Mouse (Mus musculus) midbrain, embryonic 15.5 days (tissue): Measurements from ENCODE around the gene Wnt9a. TPM values are rescaled to one million over a fixed set of nuclear protein-coding genes. Genes with fewer than 3 reads are reported as not detected.
"Not testable (repeated sequence)": the region's sequence is repeated elsewhere in the genome, so short reads cannot be mapped to it uniquely, and the experiment has no call there.

Experiments used
- ATAC-seq: fragments of 200-750 bp; cut with Nextera tagmentation; replicated peaks from 2 replicates; pipeline ENCODE4 v1.8.0; 2017; ENCODE audit warnings: moderate TSS enrichment
- H3K27ac ChIP-seq: fragments of 300-500 bp; sonication (generic); 2 replicates; pipeline ENCODE4 v1.5.1; 2015; ENCODE audit warnings: mild to moderate bottlenecking, inconsistent platforms
- H3K27me3 ChIP-seq: fragments of 300-500 bp; sonication (generic); replicated peaks from 2 replicates; pipeline ENCODE4 v1.6.1; 2015; ENCODE audit warnings: inconsistent platforms
- H3K36me3 ChIP-seq: fragments of 300-500 bp; sonication (generic); replicated peaks from 2 replicates; pipeline ENCODE4 v1.6.1; 2015; ENCODE audit warnings: inconsistent platforms
- H3K4me1 ChIP-seq: fragments of 300-500 bp; sonication (generic); 2 replicates; pipeline ENCODE4 v1.6.1; 2015; ENCODE audit warnings: inconsistent platforms
- H3K4me2 ChIP-seq: fragments of 300-500 bp; sonication (generic); 2 replicates; pipeline ENCODE4 v1.6.1; 2015; ENCODE audit warnings: inconsistent platforms, mild to moderate bottlenecking, moderate library complexity
- H3K4me3 ChIP-seq: fragments of 300-500 bp; sonication (generic); 2 replicates; pipeline ENCODE4 v1.5.1; 2015; ENCODE audit warnings: mild to moderate bottlenecking, inconsistent platforms
- H3K9ac ChIP-seq: fragments of 300-500 bp; sonication (generic); 2 replicates; pipeline ENCODE4 v1.6.1; 2015; ENCODE audit warnings: mild to moderate bottlenecking, inconsistent platforms
- H3K9me3 ChIP-seq: fragments of 300-500 bp; sonication (generic); 2 replicates; pipeline ENCODE4 v1.6.1; 2016; ENCODE audit warnings: inconsistent platforms
- WGBS: fragments of 180-500 bp; shearing (Covaris S2); methylation state at CpG from one replicate; pipeline ENCODE4 v1.1.7; 2015; ENCODE audit warnings: mixed read lengths; 5-methylcytosine and 5-hydroxymethylcytosine counted together
- polyA plus RNA-seq: library from polyadenylated mRNA; unstranded; fragments of >200 nt; fragmentation: Nextera tagmentation; extraction: Ambion mirVana; gene quantifications from 2 replicates; pipeline ENCODE4 v1.2.1, GENCODE M21; 2015

Gene Wnt9a
- polyA plus RNA-seq, 1 experiment from 2014 or later = 3.9 TPM

- H3K27me3 ChIP-seq = no peaks in the 10 kb centered on the region
- no peaks in the 10 kb centered on the region for H3K9me3 ChIP-seq
- no peaks in the 10 kb centered on the region for H3K4me1 ChIP-seq
- H3K4me2 ChIP-seq = no peak overlapping the region
- no peak overlapping the region for H3K4me3 ChIP-seq
- no peak overlapping the region for H3K9ac ChIP-seq
- no peak for ATAC-seq
- 85% methylated on average over 2 of the region's 2 CpGs for whole genome bisulfite sequencing
- H3K27ac ChIP-seq = no peak overlapping the region
- no peaks in the 10 kb centered on the region for H3K36me3 ChIP-seq
Measured at GRCm38 (mm10) chr11:59350326-59350725, 43.6 kb downstream of the Wnt9a start.

GRCm38 (mm10) chr11:59354793-59355192, 48.1 kb downstream of the Wnt9a start:
- Histone ChIP-seq H3K9ac (no peak overlapping the region), H3K4me1 (no peaks in the 10 kb centered on the region), H3K27ac (no peak overlapping the region), H3K27me3 (no peaks in the 10 kb centered on the region), H3K4me2 (no peak overlapping the region), H3K4me3 (no peak overlapping the region), H3K9me3 (no peaks in the 10 kb centered on the region), H3K36me3 (no peaks in the 10 kb centered on the region)
- WGBS = 93% methylated on average over 4 of the region's 4 CpGs
- no peak for ATAC-seq

- H3K27me3 ChIP-seq = no peaks in the 10 kb centered on the region
- H3K27ac ChIP-seq = no peak overlapping the region
- no peaks in the 10 kb centered on the region for H3K36me3 ChIP-seq
- H3K9me3 ChIP-seq = no peaks in the 10 kb centered on the region
- ATAC-seq = no peak
- H3K4me1 ChIP-seq = no peaks in the 10 kb centered on the region
- no peak overlapping the region for H3K4me2 ChIP-seq
- H3K4me3 ChIP-seq = no peak overlapping the region
- 78% methylated on average over 11 of the region's 11 CpGs for WGBS
- no peak overlapping the region for H3K9ac ChIP-seq
Measured at GRCm38 (mm10) chr11:59356874-59357289, 50.2 kb downstream of the Wnt9a start.

- Histone ChIP-seq H3K27me3 (no peaks in the 10 kb centered on the region; the same call in 1 of the 2 replicates), H3K36me3 (no peaks in the 10 kb centered on the region), H3K4me1 (0 out of 2 replicates have a peak, but pooled peaks cover 2% of the 10 kb centered on the region), H3K4me3 (no peak overlapping the region), H3K9ac (no peak overlapping the region), H3K4me2 (no peak overlapping the region), H3K27ac (no peak overlapping the region), H3K9me3 (no peaks in the 10 kb centered on the region)
- WGBS = 90% methylated on average over 9 of the region's 9 CpGs
- ATAC-seq = no peak
Measured at GRCm38 (mm10) chr11:59361291-59361690, 54.6 kb downstream of the Wnt9a start.

- H3K4me2 ChIP-seq = no peak overlapping the region
- H3K9ac ChIP-seq = no peak overlapping the region
- no peak overlapping the region for H3K4me3 ChIP-seq
- ATAC-seq = no peak
- H3K9me3 ChIP-seq = no peaks in the 10 kb centered on the region
- 86% methylated on average over 9 of the region's 9 CpGs for WGBS
- 0 out of 2 replicates have a peak, but pooled peaks cover 5% of the 10 kb centered on the region for H3K4me1 ChIP-seq
- H3K27ac ChIP-seq = no peak overlapping the region
- H3K27me3 ChIP-seq = no peaks in the 10 kb centered on the region; the same call in 1 of the 2 replicates
- no peaks in the 10 kb centered on the region for H3K36me3 ChIP-seq
Measured at GRCm38 (mm10) chr11:59364007-59364406, 57.3 kb downstream of the Wnt9a start.

GRCm38 (mm10) chr11:59364417-59364816, 57.7 kb downstream of the Wnt9a start:
- Histone ChIP-seq H3K4me3 (no peak overlapping the region), H3K27ac (no peak overlapping the region), H3K9me3 (no peaks in the 10 kb centered on the region), H3K27me3 (no peaks in the 10 kb centered on the region; the same call in 1 of the 2 replicates), H3K4me1 (0 out of 2 replicates have a peak, but pooled peaks cover 5% of the 10 kb centered on the region), H3K4me2 (no peak overlapping the region), H3K9ac (no peak overlapping the region), H3K36me3 (no peaks in the 10 kb centered on the region)
- WGBS = 59% methylated on average over 3 of the region's 3 CpGs
- ATAC-seq = no peak

GRCm38 (mm10) chr11:59366031-59366430, 59.3 kb downstream of the Wnt9a start:
- Histone ChIP-seq H3K27ac (no peak overlapping the region), H3K9ac (no peak overlapping the region), H3K4me1 (0 out of 2 replicates have a peak, but pooled peaks cover 5% of the 10 kb centered on the region), H3K36me3 (no peaks in the 10 kb centered on the region), H3K27me3 (no peaks in the 10 kb centered on the region; the same call in none of the 2 replicates), H3K9me3 (no peaks in the 10 kb centered on the region), H3K4me3 (no peak overlapping the region), H3K4me2 (no peak overlapping the region)
- 46% methylated on average over 3 of the region's 3 CpGs for WGBS
- no peak for ATAC-seq

- Histone ChIP-seq H3K36me3 (no peaks in the 10 kb centered on the region), H3K4me1 (0 out of 2 replicates have a peak, but pooled peaks cover 5% of the 10 kb centered on the region), H3K4me2 (no peak overlapping the region), H3K27me3 (no peaks in the 10 kb centered on the region; the same call in none of the 2 replicates), H3K9me3 (no peaks in the 10 kb centered on the region), H3K9ac (no peak overlapping the region), H3K4me3 (no peak overlapping the region), H3K27ac (no peak overlapping the region)
- no peak for ATAC-seq
- 29% methylated on average over 3 of the region's 3 CpGs for whole genome bisulfite sequencing
Measured at GRCm38 (mm10) chr11:59366633-59367032, 59.9 kb downstream of the Wnt9a start.

GRCm38 (mm10) chr11:59367955-59368354, 61.2 kb downstream of the Wnt9a start:
- not testable (repeated sequence) for H3K4me2 ChIP-seq, H3K4me3 ChIP-seq, H3K4me1 ChIP-seq, H3K27ac ChIP-seq, H3K36me3 ChIP-seq, H3K27me3 ChIP-seq, ATAC-seq, H3K9me3 ChIP-seq, H3K9ac ChIP-seq
- 83% methylated on average over 4 of the region's 4 CpGs for WGBS

- H3K4me3 ChIP-seq = no peak overlapping the region
- WGBS = 76% methylated on average over 11 of the region's 11 CpGs
- no peak overlapping the region for H3K4me2 ChIP-seq
- ATAC-seq = no peak
- H3K9ac ChIP-seq = no peak overlapping the region
- H3K27me3 ChIP-seq = no peaks in the 10 kb centered on the region; the same call in none of the 2 replicates
- H3K27ac ChIP-seq = no peak overlapping the region
- H3K9me3 ChIP-seq = no peaks in the 10 kb centered on the region
- no peaks in the 10 kb centered on the region for H3K36me3 ChIP-seq
- H3K4me1 ChIP-seq = 0 out of 2 replicates have a peak, but pooled peaks cover 5% of the 10 kb centered on the region
Measured at GRCm38 (mm10) chr11:59369848-59370247, 63.1 kb downstream of the Wnt9a start.

GRCm38 (mm10) chr11:59375475-59375874, 68.7 kb downstream of the Wnt9a start, which contains the start of gene Prss38:
Prss38 (minus strand) TSS chr11:59375657.
- ATAC-seq = no peak
- Histone ChIP-seq H3K36me3 (no peaks in the 10 kb centered on the region), H3K4me3 (no peak within 1 kb of the TSS), H3K9me3 (no peaks in the 10 kb centered on the region), H3K4me1 (no peaks in the 10 kb centered on the region), H3K4me2 (no peak within 1 kb of the TSS), H3K27me3 (no peaks in the 10 kb centered on the region), H3K27ac (no peak within 1 kb of the TSS), H3K9ac (no peak within 1 kb of the TSS)
- WGBS = 79% methylated on average over 16 of the region's 16 CpGs

- ATAC-seq = no peak
- 94% methylated on average over 3 of the region's 3 CpGs for WGBS
- H3K9me3 ChIP-seq = no peaks in the 10 kb centered on the region
Measured at GRCm38 (mm10) chr11:59377999-59378398, 71.3 kb downstream of the Wnt9a start.

GRCm38 (mm10) chr11:59379547-59379946, 72.8 kb downstream of the Wnt9a start:
- Histone ChIP-seq H3K27ac (no peak overlapping the region), H3K36me3 (no peaks in the 10 kb centered on the region), H3K9me3 (no peaks in the 10 kb centered on the region), H3K9ac (no peak overlapping the region), H3K4me3 (no peak overlapping the region), H3K27me3 (no peaks in the 10 kb centered on the region), H3K4me1 (no peaks in the 10 kb centered on the region), H3K4me2 (no peak overlapping the region)
- no peak for ATAC-seq

More at GRCm38 (mm10) chr11:59377999-59378398, 71.3 kb downstream of the Wnt9a start:
- Histone ChIP-seq H3K36me3 (no peaks in the 10 kb centered on the region), H3K4me2 (no peak overlapping the region), H3K4me1 (no peaks in the 10 kb centered on the region), H3K9ac (no peak overlapping the region), H3K4me3 (no peak overlapping the region), H3K27ac (no peak overlapping the region), H3K27me3 (no peaks in the 10 kb centered on the region)
